Mouse (Mus musculus): ENCODE data around the gene 1600014C23Rik. TPM values are rescaled to one million over a fixed set of nuclear protein-coding genes. Genes with fewer than 3 reads are reported as not detected.

1600014C23Rik gene
- total RNA-seq, 1 experiment = not detected

DNA sequence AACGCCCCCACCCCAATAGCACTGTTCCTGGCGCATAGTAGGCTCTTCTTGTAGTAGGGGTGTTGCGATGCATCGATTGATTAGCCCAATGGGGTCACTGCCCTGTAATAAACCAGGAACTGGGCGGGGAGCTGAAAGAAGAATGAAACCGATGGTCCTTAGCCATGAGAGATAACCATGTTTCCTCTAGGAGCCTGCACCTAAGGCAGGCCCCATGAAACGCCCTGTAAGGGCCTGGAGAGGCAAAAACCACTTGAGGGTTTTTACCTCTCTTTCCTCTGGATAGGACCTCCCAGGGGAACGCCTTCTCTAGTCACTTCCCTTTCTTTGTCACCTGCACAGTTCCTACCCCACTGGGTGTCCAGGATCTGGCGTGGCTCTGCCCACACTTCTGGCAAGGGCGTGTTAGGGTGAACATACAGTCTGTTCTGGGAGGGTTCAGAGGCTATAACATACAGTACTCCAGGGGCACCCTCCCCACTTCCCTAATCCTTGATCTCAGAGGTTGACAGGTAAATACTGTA is 3.5 kb upstream of the 1600014C23Rik start:
- no peaks in the 10 kb centered on the region for H3K9me3 ChIP-seq (ENCODE audit: control insufficient read depth, insufficient read depth, low read depth, low read length)
- TF ChIP-seq ZNF384 (IDR thresholded peaks at IDR 0.05; ENCODE audit: low read depth, low read length) (no peak), HCFC1 (IDR thresholded peaks at IDR 0.05; ENCODE audit: borderline replicate concordance, insufficient read depth, low read length) (no peak), ZC3H11A (IDR thresholded peaks at IDR 0.05; ENCODE audit: borderline replicate concordance, low read depth, low read length) (no peak), MAFK (IDR thresholded peaks at IDR 0.05; ENCODE audit: insufficient read depth, low read depth, low read length) (no peak), CHD2 (IDR thresholded peaks at IDR 0.05; ENCODE audit: low read depth, low read length) (no peak)
- peak overlapping the region; percentile 60 to 76 for H3K4me3 ChIP-seq (ENCODE audit: insufficient read depth in 1 of 2, low read depth in 1 of 2, low read length in 2 of 2, poor library complexity in 1 of 2, severe bottlenecking in 1 of 2)
- H3K4me1 ChIP-seq (ENCODE audit: control insufficient read depth in 2 of 2, insufficient read depth in 2 of 2, low read length in 2 of 2, poor library complexity in 1 of 2) = peaks cover 4 to 27% of the 10 kb centered on the region in 2 experiments; a peak in 3 of 4 replicates
- in situ Hi-C loops (cut with MboI; ENCODE audit: low sequenced_read_pairs in 2 of 2, unreplicated experiment in 2 of 2) = no loop called here
- H3K36me3 ChIP-seq (ENCODE audit: control insufficient read depth, insufficient read depth, low read length, poor library complexity, severe bottlenecking) = no peaks in the 10 kb centered on the region
- peak; percentile 33 for DNase-seq (ENCODE audit: low read depth, low spot score)
- peak overlapping the region; percentile 14; the same call in 1 of the 2 replicates for H3K27ac ChIP-seq (ENCODE audit: insufficient read depth, low read depth, low read length, poor library complexity, severe bottlenecking)
- peak overlapping the region; percentile 76 for H3K9ac ChIP-seq (ENCODE audit: insufficient read depth, low read depth, low read length, poor library complexity, severe bottlenecking)

DNA sequence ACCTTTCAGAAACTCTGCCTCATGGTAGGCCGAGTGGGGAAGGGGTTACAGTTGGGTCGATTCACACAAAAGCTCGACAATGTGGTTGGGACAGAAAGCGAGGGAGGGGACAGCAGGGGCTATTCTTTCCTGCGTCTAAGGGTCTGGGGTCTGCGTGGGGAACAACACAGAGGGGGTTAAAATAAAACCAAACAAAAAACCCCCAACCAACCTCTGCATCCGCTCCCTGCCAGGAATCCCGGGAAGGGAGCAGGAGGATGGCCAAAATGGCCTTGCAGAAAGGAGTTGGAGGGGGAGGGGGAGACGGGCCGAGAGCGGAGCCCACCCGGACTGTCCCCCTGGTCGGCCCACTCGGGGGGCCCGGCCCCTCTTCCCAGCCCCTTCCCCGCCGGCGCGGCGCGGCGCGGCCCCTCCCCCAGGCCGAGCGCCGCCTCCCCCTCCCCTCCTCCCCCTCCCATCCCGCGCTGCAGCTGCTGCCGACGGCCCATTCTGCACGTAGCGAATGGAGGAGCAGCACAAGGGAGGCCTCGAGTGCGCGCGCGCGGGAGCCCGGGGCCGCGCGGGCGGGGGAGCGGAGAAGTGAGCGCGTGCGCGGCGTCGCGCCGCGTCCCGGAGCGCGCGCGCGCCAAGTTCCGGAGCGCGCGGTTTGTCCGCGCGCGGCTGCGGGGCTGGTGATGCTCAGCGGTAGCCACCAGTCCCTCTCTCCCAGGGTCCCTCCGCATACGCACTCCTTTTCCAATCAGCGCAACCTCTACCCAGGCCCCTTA is 2.9 kb upstream of the 1600014C23Rik start:
- Histone ChIP-seq H3K9me3 (ENCODE audit: control insufficient read depth, insufficient read depth, low read depth, low read length) (no peaks in the 10 kb centered on the region), H3K4me1 (ENCODE audit: control insufficient read depth in 2 of 2, insufficient read depth in 2 of 2, low read length in 2 of 2, poor library complexity in 1 of 2) (peaks cover 4 to 27% of the 10 kb centered on the region in 2 experiments; a peak in 3 of 4 replicates), H3K36me3 (ENCODE audit: control insufficient read depth, insufficient read depth, low read length, poor library complexity, severe bottlenecking) (no peaks in the 10 kb centered on the region), H3K4me3 (ENCODE audit: insufficient read depth in 1 of 2, low read depth in 1 of 2, low read length in 2 of 2, poor library complexity in 1 of 2, severe bottlenecking in 1 of 2) (peak overlapping the region; percentile 60 to 76), H3K9ac (ENCODE audit: insufficient read depth, low read depth, low read length, poor library complexity, severe bottlenecking) (peak overlapping the region; percentile 88), H3K27ac (ENCODE audit: insufficient read depth, low read depth, low read length, poor library complexity, severe bottlenecking) (peak overlapping the region; percentile 75)
- TF ChIP-seq HCFC1 (IDR thresholded peaks at IDR 0.05; ENCODE audit: borderline replicate concordance, insufficient read depth, low read length) (0 out of 2 replicates have a peak, but pooled peaks have one; percentile 17), CHD2 (IDR thresholded peaks at IDR 0.05; ENCODE audit: low read depth, low read length) (no peak)
- in situ Hi-C loops (cut with MboI; ENCODE audit: low sequenced_read_pairs in 2 of 2, unreplicated experiment in 2 of 2) = no loop called here
- DNase-seq (ENCODE audit: low read depth, low spot score) = peak; percentile 72

DNA sequence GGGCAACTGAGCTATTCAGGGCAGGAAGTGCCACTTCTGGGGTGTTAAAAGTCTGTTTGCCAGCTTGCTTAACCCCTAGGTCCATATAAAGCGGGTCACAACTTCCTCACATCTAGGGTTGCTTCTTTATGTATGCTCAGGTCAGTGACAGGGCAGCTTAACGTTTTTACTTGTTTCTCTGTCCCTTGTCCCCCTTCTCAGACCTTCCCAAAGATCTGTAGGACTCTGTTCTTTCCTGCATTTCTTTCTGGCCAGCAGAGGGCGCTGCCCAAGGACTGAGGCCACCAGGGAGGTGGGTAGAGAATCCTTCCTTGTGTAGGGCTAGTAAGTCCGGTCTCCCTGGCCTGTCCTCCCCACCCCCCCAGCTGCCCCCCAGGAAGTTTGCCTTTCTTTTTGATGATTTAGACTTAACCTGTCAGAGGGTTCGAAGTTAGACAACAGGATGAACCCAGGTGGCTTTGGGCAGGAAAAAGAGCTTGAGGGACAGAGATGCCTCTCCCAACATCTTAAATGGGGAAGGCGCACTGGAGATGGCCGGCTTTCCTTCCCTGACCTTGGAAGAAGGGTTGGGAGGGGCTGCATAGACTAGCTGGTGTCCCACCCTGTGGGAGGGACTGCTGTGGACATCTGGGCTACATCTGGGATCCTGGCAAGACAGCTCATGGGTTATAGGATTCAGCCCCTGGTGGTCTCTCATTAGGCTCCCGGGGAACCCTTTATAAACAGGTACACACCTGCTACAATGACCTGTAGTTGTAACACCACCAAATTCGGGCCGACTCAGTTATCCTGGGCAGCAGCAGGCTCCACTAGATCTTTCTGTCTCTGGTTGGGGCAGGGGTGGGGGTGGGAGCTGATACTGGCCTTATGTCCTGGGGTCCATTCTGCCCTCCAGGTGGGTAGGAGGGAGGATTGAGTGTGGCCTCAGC is 2.0 kb upstream of the 1600014C23Rik start:
- no peaks in the 10 kb centered on the region for H3K36me3 ChIP-seq (ENCODE audit: control insufficient read depth, insufficient read depth, low read length, poor library complexity, severe bottlenecking)
- peak overlapping the region; percentile 58 to 76 for H3K4me3 ChIP-seq (ENCODE audit: insufficient read depth in 1 of 2, low read depth in 1 of 2, low read length in 2 of 2, poor library complexity in 1 of 2, severe bottlenecking in 1 of 2)
- peaks cover 4 to 29% of the 10 kb centered on the region in 2 experiments; a peak in 3 of 4 replicates for H3K4me1 ChIP-seq (ENCODE audit: control insufficient read depth in 2 of 2, insufficient read depth in 2 of 2, low read length in 2 of 2, poor library complexity in 1 of 2)
- peak overlapping the region; percentile 75 for H3K27ac ChIP-seq (ENCODE audit: insufficient read depth, low read depth, low read length, poor library complexity, severe bottlenecking)
- no peak for TF ChIP-seq CHD2 (IDR thresholded peaks at IDR 0.05; ENCODE audit: low read depth, low read length)
- TF ChIP-seq HCFC1 (IDR thresholded peaks at IDR 0.05; ENCODE audit: borderline replicate concordance, insufficient read depth, low read length) = no peak
- TF ChIP-seq ZC3H11A (IDR thresholded peaks at IDR 0.05; ENCODE audit: borderline replicate concordance, low read depth, low read length) = no peak
- no peak for TF ChIP-seq ZNF384 (IDR thresholded peaks at IDR 0.05; ENCODE audit: low read depth, low read length)
- TF ChIP-seq MAFK (IDR thresholded peaks at IDR 0.05; ENCODE audit: insufficient read depth, low read depth, low read length) = no peak
- in situ Hi-C loops (cut with MboI; ENCODE audit: low sequenced_read_pairs in 2 of 2, unreplicated experiment in 2 of 2) = no loop called here
- no peaks in the 10 kb centered on the region for H3K9me3 ChIP-seq (ENCODE audit: control insufficient read depth, insufficient read depth, low read depth, low read length)
- peak; percentile 86 for DNase-seq (ENCODE audit: low read depth, low spot score)
- peak overlapping the region; percentile 88 for H3K9ac ChIP-seq (ENCODE audit: insufficient read depth, low read depth, low read length, poor library complexity, severe bottlenecking)

DNA sequence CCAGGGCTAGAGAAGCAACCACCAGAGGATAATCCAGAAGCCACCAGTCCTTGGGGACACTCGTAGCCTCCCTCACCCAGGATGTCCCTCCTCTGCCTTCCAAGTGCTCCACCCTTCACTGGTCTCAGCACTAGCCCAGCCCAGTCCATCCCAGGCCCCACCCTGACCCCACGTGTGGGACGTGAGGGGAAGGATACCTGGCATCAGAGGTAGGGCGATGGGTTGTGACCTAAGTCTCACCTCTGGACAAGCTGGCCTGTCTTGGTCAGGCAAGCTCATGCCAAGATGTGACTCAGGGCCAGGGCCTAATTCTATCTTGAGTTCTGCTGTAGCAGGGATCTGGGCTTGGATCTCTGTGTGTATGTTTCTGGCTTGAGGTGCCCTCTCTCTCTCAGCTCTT is 1.2 kb upstream of the 1600014C23Rik start:
- H3K9me3 ChIP-seq (ENCODE audit: control insufficient read depth, insufficient read depth, low read depth, low read length) = no peaks in the 10 kb centered on the region
- H3K27ac ChIP-seq (ENCODE audit: insufficient read depth, low read depth, low read length, poor library complexity, severe bottlenecking) = no peak overlapping the region
- TF ChIP-seq CHD2 (IDR thresholded peaks at IDR 0.05; ENCODE audit: low read depth, low read length) (no peak), ZC3H11A (IDR thresholded peaks at IDR 0.05; ENCODE audit: borderline replicate concordance, low read depth, low read length) (no peak), HCFC1 (IDR thresholded peaks at IDR 0.05; ENCODE audit: borderline replicate concordance, insufficient read depth, low read length) (no peak), ZNF384 (IDR thresholded peaks at IDR 0.05; ENCODE audit: low read depth, low read length) (no peak), MAFK (IDR thresholded peaks at IDR 0.05; ENCODE audit: insufficient read depth, low read depth, low read length) (no peak)
- peak overlapping the region; percentile 58 to 62; a peak in 2 of 4 replicates for H3K4me3 ChIP-seq (ENCODE audit: insufficient read depth in 1 of 2, low read depth in 1 of 2, low read length in 2 of 2, poor library complexity in 1 of 2, severe bottlenecking in 1 of 2)
- in situ Hi-C loops (cut with MboI; ENCODE audit: low sequenced_read_pairs in 2 of 2, unreplicated experiment in 2 of 2) = loop anchor here in 1 of 2 experiments (5.0 kb wide), 1 partner anchor 297 kb away; the partner anchor contains the start of gene Vegfa
- DNase-seq (ENCODE audit: low read depth, low spot score) = no peak
- no peaks in the 10 kb centered on the region for H3K36me3 ChIP-seq (ENCODE audit: control insufficient read depth, insufficient read depth, low read length, poor library complexity, severe bottlenecking)
- peaks cover 4 to 29% of the 10 kb centered on the region in 2 experiments; a peak in 3 of 4 replicates for H3K4me1 ChIP-seq (ENCODE audit: control insufficient read depth in 2 of 2, insufficient read depth in 2 of 2, low read length in 2 of 2, poor library complexity in 1 of 2)
- peak overlapping the region; percentile 0; the same call in 1 of the 2 replicates for H3K9ac ChIP-seq (ENCODE audit: insufficient read depth, low read depth, low read length, poor library complexity, severe bottlenecking)
